Mouse (Mus musculus): ENCODE measurements around the gene Rai1. TPM values are rescaled to one million over a fixed set of nuclear protein-coding genes. Genes with fewer than 3 reads are reported as not detected.

Rai1 gene
- polyA plus RNA-seq, 1 experiment = 5.2 TPM

DNA sequence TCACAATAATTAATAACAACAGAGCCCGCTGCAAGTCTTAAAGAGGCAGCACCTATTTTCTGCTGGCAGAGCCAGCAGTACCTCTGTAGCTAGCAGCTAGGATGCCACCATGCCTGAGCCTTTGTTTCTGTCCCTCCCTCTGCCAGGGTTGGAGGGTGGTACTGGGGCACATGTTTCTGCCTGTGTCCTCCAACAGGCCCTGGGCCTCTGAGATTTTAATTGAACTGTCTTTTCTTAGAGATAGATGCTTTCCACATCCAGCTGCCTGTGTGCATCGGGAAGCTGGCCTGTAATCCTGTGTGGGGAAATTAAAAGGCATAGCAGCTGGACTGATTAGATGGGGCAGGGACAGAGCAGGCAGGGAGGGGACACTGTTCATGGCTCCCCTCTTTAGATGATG is 77.9 kb downstream of the Rai1 start:
- no peak for TF ChIP-seq CTCF (IDR thresholded peaks at IDR 0.05; ENCODE audit: control insufficient read depth, insufficient read depth, insufficient replicate concordance, low read depth, low read length)
- no peak for TF ChIP-seq POLR2A (IDR thresholded peaks at IDR 0.05; ENCODE audit: control insufficient read depth, low read depth, low read length)
- no peak overlapping the region for H3K27ac ChIP-seq (ENCODE audit: control insufficient read depth, insufficient read depth, low read depth, low read length)
- H3K36me3 ChIP-seq (ENCODE audit: control insufficient read depth, insufficient read depth, low read length) = no peaks in the 10 kb centered on the region

DNA sequence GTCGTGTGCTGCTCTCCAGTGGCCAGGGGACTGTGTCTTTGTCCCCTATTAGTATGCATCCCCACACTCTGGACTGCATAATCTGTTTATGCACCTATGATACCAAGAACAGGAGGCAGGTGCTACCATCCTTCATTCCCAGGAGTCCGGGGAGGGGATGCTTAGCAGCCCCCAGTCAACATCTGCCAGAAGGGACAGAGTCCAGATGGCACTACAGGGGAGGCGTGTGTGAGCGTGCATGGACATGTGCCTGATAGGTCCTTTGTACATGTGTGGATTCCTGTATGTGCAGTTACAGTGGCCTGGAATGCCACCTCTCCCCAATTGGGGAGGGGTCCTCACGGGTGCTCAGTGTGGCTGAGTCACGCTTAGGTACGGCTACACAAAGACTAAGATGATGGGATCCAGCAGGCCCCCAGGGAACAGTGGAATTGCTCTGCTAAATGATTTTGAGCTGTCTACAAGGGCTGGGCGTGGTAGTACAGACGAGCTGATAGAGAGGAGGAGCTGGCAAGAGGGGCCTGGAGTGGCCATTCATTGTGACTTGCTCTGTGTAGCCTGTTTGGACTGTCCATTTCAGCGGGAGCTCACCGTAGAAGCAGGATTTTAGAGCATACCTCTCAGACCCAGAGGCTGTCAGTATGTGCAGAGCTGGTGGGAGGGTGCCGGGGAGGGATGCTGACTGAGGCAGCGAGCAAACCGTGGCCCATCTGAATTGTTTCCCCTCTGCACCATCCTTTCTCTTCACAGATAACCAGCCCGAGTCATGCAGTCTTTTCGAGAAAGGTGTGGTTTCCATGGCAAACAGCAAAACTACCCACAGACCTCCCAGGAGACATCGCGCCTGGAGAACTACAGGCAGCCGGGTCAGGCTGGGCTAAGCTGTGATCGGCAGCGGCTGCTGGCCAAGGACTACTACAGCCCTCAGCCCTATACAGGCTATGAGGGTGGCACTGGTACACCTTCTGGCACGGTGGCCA is 79.8 kb downstream of the Rai1 start:
- no peaks in the 10 kb centered on the region for H3K27me3 ChIP-seq (ENCODE audit: control insufficient read depth, insufficient read depth, low read length)
- H3K4me3 ChIP-seq (ENCODE audit: control insufficient read depth, low read depth, low read length) = no peak overlapping the region
- no peaks in the 10 kb centered on the region for H3K36me3 ChIP-seq (ENCODE audit: control insufficient read depth, insufficient read depth, low read length)
- H3K4me1 ChIP-seq (ENCODE audit: control insufficient read depth, insufficient read depth, low read length) = peaks cover 3% of the 10 kb centered on the region
- H3K27ac ChIP-seq (ENCODE audit: control insufficient read depth, insufficient read depth, low read depth, low read length) = no peak overlapping the region
- TF ChIP-seq CTCF (IDR thresholded peaks at IDR 0.05; ENCODE audit: control insufficient read depth, insufficient read depth, insufficient replicate concordance, low read depth, low read length) (no peak), POLR2A (IDR thresholded peaks at IDR 0.05; ENCODE audit: control insufficient read depth, low read depth, low read length) (no peak)

More for the DNA sequence above, 77.9 kb downstream of the Rai1 start:
- peaks cover under 1% of the 10 kb centered on the region for H3K4me1 ChIP-seq (ENCODE audit: control insufficient read depth, insufficient read depth, low read length)
- no peaks in the 10 kb centered on the region for H3K27me3 ChIP-seq (ENCODE audit: control insufficient read depth, insufficient read depth, low read length)
- no peak overlapping the region for H3K4me3 ChIP-seq (ENCODE audit: control insufficient read depth, low read depth, low read length)

- H3K4me1 ChIP-seq (ENCODE audit: control insufficient read depth, insufficient read depth, low read length) = peaks cover 3% of the 10 kb centered on the region
- TF ChIP-seq POLR2A (IDR thresholded peaks at IDR 0.05; ENCODE audit: control insufficient read depth, low read depth, low read length) (no peak), CTCF (IDR thresholded peaks at IDR 0.05; ENCODE audit: control insufficient read depth, insufficient read depth, insufficient replicate concordance, low read depth, low read length) (no peak)
- H3K27me3 ChIP-seq (ENCODE audit: control insufficient read depth, insufficient read depth, low read length) = no peaks in the 10 kb centered on the region
- H3K4me3 ChIP-seq (ENCODE audit: control insufficient read depth, low read depth, low read length) = no peak overlapping the region
- H3K27ac ChIP-seq (ENCODE audit: control insufficient read depth, insufficient read depth, low read depth, low read length) = no peak overlapping the region
- H3K36me3 ChIP-seq (ENCODE audit: control insufficient read depth, insufficient read depth, low read length) = no peaks in the 10 kb centered on the region
Measured at GRCm38 (mm10) chr11:60185396-60186231, 80.8 kb downstream of the Rai1 start.

DNA sequence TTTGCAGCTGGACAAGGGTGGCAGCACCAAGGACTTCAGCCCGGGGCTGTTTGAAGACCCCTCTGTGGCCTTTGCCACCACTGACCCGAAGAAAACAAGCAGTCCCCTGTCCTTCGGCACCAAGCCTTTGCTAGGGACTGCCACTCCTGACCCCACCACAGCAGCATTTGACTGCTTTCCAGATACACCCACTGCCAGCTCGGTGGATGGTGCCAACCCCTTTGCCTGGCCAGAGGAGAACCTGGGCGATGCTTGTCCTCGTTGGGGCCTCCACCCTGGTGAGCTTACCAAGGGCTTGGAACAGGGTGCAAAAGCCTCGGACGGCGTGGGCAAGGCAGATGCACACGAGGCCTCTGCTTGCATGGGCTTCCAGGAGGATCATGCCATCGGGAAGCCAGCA is 82.3 kb downstream of the Rai1 start:
- peaks cover 3% of the 10 kb centered on the region for H3K4me1 ChIP-seq (ENCODE audit: control insufficient read depth, insufficient read depth, low read length)
- no peak overlapping the region for H3K27ac ChIP-seq (ENCODE audit: control insufficient read depth, insufficient read depth, low read depth, low read length)
- H3K36me3 ChIP-seq (ENCODE audit: control insufficient read depth, insufficient read depth, low read length) = no peaks in the 10 kb centered on the region

GRCm38 (mm10) chr11:60188275-60188853 is 83.6 kb downstream of the Rai1 start:
- Histone ChIP-seq H3K27ac (ENCODE audit: control insufficient read depth, insufficient read depth, low read depth, low read length) (no peak overlapping the region), H3K4me3 (ENCODE audit: control insufficient read depth, low read depth, low read length) (no peak overlapping the region; the same call in 1 of the 2 replicates), H3K36me3 (ENCODE audit: control insufficient read depth, insufficient read depth, low read length) (no peaks in the 10 kb centered on the region), H3K4me1 (ENCODE audit: control insufficient read depth, insufficient read depth, low read length) (peaks cover 3% of the 10 kb centered on the region; the same call in 1 of the 2 replicates), H3K27me3 (ENCODE audit: control insufficient read depth, insufficient read depth, low read length) (no peaks in the 10 kb centered on the region)
- TF ChIP-seq CTCF (IDR thresholded peaks at IDR 0.05; ENCODE audit: control insufficient read depth, insufficient read depth, insufficient replicate concordance, low read depth, low read length) (no peak), POLR2A (IDR thresholded peaks at IDR 0.05; ENCODE audit: control insufficient read depth, low read depth, low read length) (no peak)

More for the DNA sequence above, 82.3 kb downstream of the Rai1 start:
- Histone ChIP-seq H3K27me3 (ENCODE audit: control insufficient read depth, insufficient read depth, low read length) (no peaks in the 10 kb centered on the region), H3K4me3 (ENCODE audit: control insufficient read depth, low read depth, low read length) (no peak overlapping the region)
- TF ChIP-seq CTCF (IDR thresholded peaks at IDR 0.05; ENCODE audit: control insufficient read depth, insufficient read depth, insufficient replicate concordance, low read depth, low read length) (no peak), POLR2A (IDR thresholded peaks at IDR 0.05; ENCODE audit: control insufficient read depth, low read depth, low read length) (no peak)

DNA sequence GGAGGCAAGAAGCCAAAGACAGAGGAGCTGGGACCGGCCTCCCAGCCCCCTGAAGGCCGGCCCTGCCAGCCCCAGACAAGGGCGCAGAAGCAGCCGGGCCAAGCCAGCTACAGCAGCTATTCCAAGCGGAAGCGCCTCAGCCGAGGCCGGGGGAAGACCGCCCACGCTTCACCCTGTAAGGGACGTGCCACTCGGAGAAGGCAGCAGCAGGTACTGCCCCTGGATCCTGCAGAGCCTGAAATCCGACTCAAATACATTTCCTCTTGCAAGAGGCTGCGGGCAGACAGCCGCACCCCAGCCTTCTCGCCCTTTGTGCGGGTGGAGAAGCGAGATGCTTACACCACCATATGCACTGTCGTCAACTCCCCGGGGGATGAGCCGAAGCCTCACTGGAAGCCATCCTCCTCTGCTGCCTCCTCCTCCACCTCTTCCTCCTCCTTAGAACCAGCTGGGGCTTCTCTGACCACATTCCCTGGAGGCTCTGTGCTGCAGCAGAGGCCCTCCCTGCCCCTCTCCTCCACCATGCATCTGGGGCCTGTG is 84.8 kb downstream of the Rai1 start:
- H3K36me3 ChIP-seq (ENCODE audit: control insufficient read depth, insufficient read depth, low read length) = no peaks in the 10 kb centered on the region
- 0 out of 2 replicates have a peak overlapping the region, but pooled peaks have one; percentile 14 for H3K27ac ChIP-seq (ENCODE audit: control insufficient read depth, insufficient read depth, low read depth, low read length)
- TF ChIP-seq CTCF (IDR thresholded peaks at IDR 0.05; ENCODE audit: control insufficient read depth, insufficient read depth, insufficient replicate concordance, low read depth, low read length) = no peak
- TF ChIP-seq POLR2A (IDR thresholded peaks at IDR 0.05; ENCODE audit: control insufficient read depth, low read depth, low read length) = no peak
- H3K4me1 ChIP-seq (ENCODE audit: control insufficient read depth, insufficient read depth, low read length) = peaks cover 3% of the 10 kb centered on the region; the same call in 1 of the 2 replicates
- no peak overlapping the region for H3K4me3 ChIP-seq (ENCODE audit: control insufficient read depth, low read depth, low read length)
- H3K27me3 ChIP-seq (ENCODE audit: control insufficient read depth, insufficient read depth, low read length) = no peaks in the 10 kb centered on the region
